Mouse (Mus musculus) G1E (cell line): ENCODE results near the gene Olfr1195. TPM values are rescaled to one million over a fixed set of nuclear protein-coding genes. Genes with fewer than 3 reads are reported as not detected.
"Not testable (repeated sequence)": the region's sequence is repeated elsewhere in the genome, so short reads cannot be mapped to it uniquely, and the experiment has no call there.

Source experiments
- ATAC-seq: 2 replicates; pipeline ENCODE4 v1.8.0; 2016; ENCODE audit warnings: mild to moderate bottlenecking; ENCODE audit not compliant: insufficient number of reproducible peaks, poor library complexity, low FRiP score, severe bottlenecking; ENCODE audit errors: extremely low read depth
- DNase-seq: peaks from one replicate; pipeline ENCODE4 v3.0.0; 2012; ENCODE audit warnings: low spot score
- H3K27me3 ChIP-seq: 2 replicates; pipeline ENCODE4 v1.6.1; 2012; ENCODE audit warnings: mild to moderate bottlenecking, low read length, inconsistent platforms; ENCODE audit not compliant: insufficient read depth
- H3K36me3 ChIP-seq: replicated peaks from 2 replicates; pipeline ENCODE3; 2012; ENCODE audit warnings: mild to moderate bottlenecking, inconsistent platforms
- H3K4me1 ChIP-seq: 2 replicates; pipeline ENCODE4 v1.6.1; 2012; ENCODE audit warnings: low read depth, low read length, inconsistent platforms, mixed read lengths; ENCODE audit not compliant: insufficient read depth
- H3K4me3 ChIP-seq: 2 replicates; pipeline ENCODE4 v1.5.1; 2012; ENCODE audit warnings: low read depth, mild to moderate bottlenecking, inconsistent platforms, low read length, moderate library complexity, mixed read lengths
- H3K9me3 ChIP-seq: replicated peaks from 2 replicates; pipeline ENCODE4 v1.6.1; 2012; ENCODE audit warnings: inconsistent platforms
- CTCF ChIP-seq: IDR thresholded peaks from 2 replicates; pipeline ENCODE4 v1.5.1; 2012; ENCODE audit warnings: low read depth, low read length, inconsistent platforms, mixed read lengths
- GATA1 ChIP-seq: IDR thresholded peaks from 2 replicates; pipeline ENCODE4 v1.6.1; 2012; ENCODE audit warnings: borderline replicate concordance, low read length, inconsistent platforms, mixed read lengths
- GATA2 ChIP-seq: IDR thresholded peaks from 2 replicates; pipeline ENCODE4 v1.6.1; 2012; ENCODE audit warnings: low read depth, low read length, inconsistent platforms, borderline replicate concordance
- POLR2AphosphoS5 ChIP-seq: IDR thresholded peaks from 2 replicates; pipeline ENCODE4 v1.6.1; 2012; ENCODE audit warnings: low read depth, low read length, inconsistent platforms; ENCODE audit not compliant: insufficient replicate concordance
- TAL1 ChIP-seq: conservative IDR thresholded peaks from 2 replicates; pipeline ENCODE4 v1.6.1; 2012; ENCODE audit warnings: low read depth, low read length, inconsistent platforms, mixed read lengths
- polyA plus RNA-seq: library from polyadenylated mRNA; stranded (reverse); fragments of >175 nt; gene quantifications from 2 replicates; pipeline ENCODE4 v1.2.3, GENCODE M21; 2012
- total RNA-seq, 2 experiments: library from RNA; stranded (forward) in 1 of 2; stranded (reverse) in 1 of 2; fragments of 200-1000 nt in 1 of 2; fragments of >200 nt in 1 of 2; fragmentation: Nextera tagmentation in 1 of 2; gene quantifications; 2 replicates each; pipeline ENCODE4 v1.2.3; 2014 to 2017

Gene Olfr1195
- total RNA-seq (2014; fragmentation: Nextera tagmentation) = not detected in 2 replicates
- not detected in 2 replicates for total RNA-seq (2017)
- polyA plus RNA-seq = not detected in 2 replicates

DNA sequence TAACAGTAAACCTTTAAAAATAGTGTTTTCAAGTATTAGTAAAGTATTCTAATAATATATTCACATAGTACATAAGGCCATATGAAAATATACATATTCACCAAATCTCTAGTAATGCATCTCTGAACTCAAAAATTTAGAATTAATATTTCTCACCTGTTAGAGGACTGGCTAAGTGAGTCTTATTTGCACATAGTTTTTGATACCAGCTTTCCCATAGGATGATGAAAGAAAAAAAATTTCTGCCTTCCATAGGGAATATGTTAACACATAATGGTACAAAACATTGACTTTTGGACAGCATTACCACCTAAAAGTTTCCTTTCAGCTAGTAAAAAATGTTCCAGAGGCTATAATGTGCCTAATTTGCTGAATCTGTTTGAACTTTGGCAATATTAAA lies at the start of gene Olfr1195:
TSS of gene Olfr1195 (minus strand) at position 101 of the 400 bp plus-strand sequence.
- TF ChIP-seq GATA1 (no peak), GATA2 (no peak), POLR2AphosphoS5 (no peak), CTCF (no peak), TAL1 (no peak)
- ATAC-seq (no peak), DNase-seq (no peak)
- Histone ChIP-seq H3K27me3 (no peaks in the 10 kb centered on the region), H3K4me1 (no peaks in the 10 kb centered on the region), H3K9me3 (0 out of 2 replicates have a peak, but pooled peaks cover 2% of the 10 kb centered on the region), H3K36me3 (no peaks in the 10 kb centered on the region), H3K4me3 (no peak within 1 kb of the TSS)

DNA sequence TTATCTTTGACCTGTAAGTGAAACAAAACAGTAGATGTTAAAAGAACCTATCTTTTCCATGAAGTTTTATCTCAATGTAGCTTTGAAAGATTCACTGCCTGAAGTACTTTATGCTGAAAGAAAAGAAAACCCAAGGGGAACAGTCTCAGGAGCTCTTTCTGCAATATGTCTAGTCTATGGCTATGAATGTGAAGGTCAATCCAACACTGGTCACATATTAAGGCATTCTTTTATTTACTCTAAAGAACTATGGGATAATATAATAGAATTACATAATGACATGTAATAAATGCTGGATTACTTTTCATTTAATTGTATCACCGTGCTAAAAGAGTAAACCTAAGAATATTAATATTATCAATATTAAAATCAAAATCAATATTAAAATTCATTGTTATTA lies 43.3 kb upstream of the Olfr1195 start, which contains the start of gene Olfr1197:
TSS of gene Olfr1197 (minus strand) at position 101 of the 400 bp plus-strand sequence.
- Histone ChIP-seq H3K4me3 (no peak within 1 kb of the TSS), H3K4me1 (no peaks in the 10 kb centered on the region), H3K9me3 (no peaks in the 10 kb centered on the region), H3K27me3 (no peaks in the 10 kb centered on the region), H3K36me3 (no peaks in the 10 kb centered on the region)
- TF ChIP-seq TAL1 (no peak), POLR2AphosphoS5 (no peak), CTCF (no peak), GATA1 (no peak), GATA2 (no peak)
- no peak for DNase-seq
- ATAC-seq = no peak

GRCm38 (mm10) chr2:88704497-88704896 lies 15.5 kb upstream of the Olfr1195 start, which contains the start of gene Olfr1196:
Olfr1196 (minus strand) TSS chr2:88704597.
- Histone ChIP-seq H3K4me3 (no peak within 1 kb of the TSS), H3K36me3 (no peaks in the 10 kb centered on the region), H3K9me3 (no peaks in the 10 kb centered on the region), H3K4me1 (no peaks in the 10 kb centered on the region), H3K27me3 (no peaks in the 10 kb centered on the region)
- ATAC-seq (no peak), DNase-seq (no peak)
- TF ChIP-seq TAL1 = no peak
- no peak for TF ChIP-seq GATA2
- TF ChIP-seq CTCF = no peak
- TF ChIP-seq POLR2AphosphoS5 = no peak
- TF ChIP-seq GATA1 = no peak

- H3K27me3 ChIP-seq, H3K9me3 ChIP-seq, DNase-seq, ATAC-seq, H3K36me3 ChIP-seq, H3K4me3 ChIP-seq, H3K4me1 ChIP-seq: not testable (repeated sequence)
Observed at GRCm38 (mm10) chr2:88675328-88675727, 13.7 kb downstream of the Olfr1195 start, which contains the start of gene Olfr1193. Olfr1193 (plus strand) TSS chr2:88675628.

DNA sequence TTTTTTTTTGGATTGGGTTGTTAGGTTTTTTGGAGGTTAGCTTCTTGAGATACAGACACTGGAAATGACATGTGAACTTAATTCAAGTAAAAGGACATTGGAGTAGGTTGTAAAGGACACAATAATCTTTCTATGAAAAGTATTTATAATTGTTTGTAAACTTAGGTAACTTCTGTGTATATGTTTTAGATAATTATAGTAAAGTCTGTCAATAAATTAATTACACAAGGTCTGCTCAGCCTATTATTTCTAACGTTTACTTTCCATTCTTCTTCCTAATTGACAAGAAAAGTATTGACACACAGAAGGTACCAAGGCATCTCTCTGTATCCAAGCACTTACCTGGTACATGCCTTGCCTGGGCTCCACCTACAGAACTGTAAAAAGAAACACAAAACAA lies 40.8 kb downstream of the Olfr1195 start, which contains the start of gene Olfr1192-ps1:
TSS of gene Olfr1192-ps1 (plus strand) at position 301 of the 400 bp plus-strand sequence.
- Histone ChIP-seq H3K27me3 (no peaks in the 10 kb centered on the region), H3K4me3 (no peak within 1 kb of the TSS), H3K36me3 (no peaks in the 10 kb centered on the region), H3K9me3 (peaks cover 4% of the 10 kb centered on the region; the same call in 1 of the 2 replicates), H3K4me1 (no peaks in the 10 kb centered on the region)
- TF ChIP-seq GATA2 = no peak
- ATAC-seq (no peak), DNase-seq (no peak)

DNA sequence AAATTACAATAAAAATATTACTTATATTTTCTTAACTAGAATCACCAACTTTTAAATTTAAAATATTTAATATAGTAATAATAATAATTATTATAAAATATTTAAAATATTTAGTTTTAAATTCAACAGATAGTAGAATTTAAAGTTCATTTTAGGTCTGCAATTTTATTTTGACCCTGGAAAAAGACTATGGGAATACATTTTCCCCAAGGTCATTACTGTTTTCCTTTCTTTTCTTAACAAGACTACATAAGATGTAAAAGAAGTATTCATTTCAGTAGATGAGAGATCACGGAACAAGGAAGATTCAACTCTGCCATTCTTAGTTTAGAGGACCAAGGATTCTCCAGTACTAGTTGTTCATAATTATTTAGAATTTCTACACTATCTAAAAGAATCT lies 48.7 kb downstream of the Olfr1195 start, which contains the start of gene Olfr1191-ps1:
TSS of gene Olfr1191-ps1 (plus strand) at position 301 of the 400 bp plus-strand sequence.
- H3K36me3 ChIP-seq, DNase-seq, ATAC-seq, H3K9me3 ChIP-seq, H3K27me3 ChIP-seq, H3K4me1 ChIP-seq, H3K4me3 ChIP-seq: not testable (repeated sequence)

Other genes starting within 250 kb of the Olfr1195 start
Only the 20 nearest of the 23 such genes appear.
- gene Olfr1184, start 205.6 kb downstream of the Olfr1195 start, total RNA-seq (2014; fragmentation: Nextera tagmentation) = not detected in 2 replicates
- not detected in 2 replicates for gene Olfr1184, start 205.6 kb downstream of the Olfr1195 start, total RNA-seq (2017)
- not detected in 2 replicates for gene Olfr1184, start 205.6 kb downstream of the Olfr1195 start, polyA plus RNA-seq
- not detected in 2 replicates for gene Olfr1185-ps1, start 195.9 kb downstream of the Olfr1195 start, total RNA-seq (2014; fragmentation: Nextera tagmentation)
- 0.05 and 0.06 TPM in 2 replicates for gene Olfr1185-ps1, start 195.9 kb downstream of the Olfr1195 start, total RNA-seq (2017)
- gene Olfr1185-ps1, start 195.9 kb downstream of the Olfr1195 start, polyA plus RNA-seq = not detected in 2 replicates
- not detected in 2 replicates for gene Olfr1186, start 170.6 kb downstream of the Olfr1195 start, total RNA-seq (2014; fragmentation: Nextera tagmentation)
- 0.27 TPM in 1 of 2 replicates, not detected in the other for gene Olfr1186, start 170.6 kb downstream of the Olfr1195 start, total RNA-seq (2017)
- not detected in 2 replicates for gene Olfr1186, start 170.6 kb downstream of the Olfr1195 start, polyA plus RNA-seq
- not detected in 2 replicates for gene Olfr1188, start 132.3 kb downstream of the Olfr1195 start, total RNA-seq (2014; fragmentation: Nextera tagmentation)
- 0.17 and 0.27 TPM in 2 replicates for gene Olfr1188, start 132.3 kb downstream of the Olfr1195 start, total RNA-seq (2017)
- gene Olfr1188, start 132.3 kb downstream of the Olfr1195 start, polyA plus RNA-seq = not detected in 2 replicates
- not detected in 2 replicates for gene Olfr1189, start 102.7 kb downstream of the Olfr1195 start, total RNA-seq (2014; fragmentation: Nextera tagmentation)
- gene Olfr1189, start 102.7 kb downstream of the Olfr1195 start, total RNA-seq (2017) = 0.06 and 0.16 TPM in 2 replicates
- not detected in 2 replicates for gene Olfr1189, start 102.7 kb downstream of the Olfr1195 start, polyA plus RNA-seq
- not detected in 2 replicates for gene Olfr1191-ps1, start 48.6 kb downstream of the Olfr1195 start, total RNA-seq (2014; fragmentation: Nextera tagmentation)
- gene Olfr1191-ps1, start 48.6 kb downstream of the Olfr1195 start, total RNA-seq (2017) = 0.05 TPM in 1 of 2 replicates, not detected in the other
- not detected in 2 replicates for gene Olfr1191-ps1, start 48.6 kb downstream of the Olfr1195 start, polyA plus RNA-seq
- gene Olfr1192-ps1, start 40.7 kb downstream of the Olfr1195 start, total RNA-seq (2014; fragmentation: Nextera tagmentation) = not detected in 2 replicates
- 0.12 and 0.27 TPM in 2 replicates for gene Olfr1192-ps1, start 40.7 kb downstream of the Olfr1195 start, total RNA-seq (2017)
- gene Olfr1192-ps1, start 40.7 kb downstream of the Olfr1195 start, polyA plus RNA-seq = not detected in 2 replicates
- gene Olfr1193, start 13.6 kb downstream of the Olfr1195 start, total RNA-seq (2014; fragmentation: Nextera tagmentation) = not detected in 2 replicates
- 0.12 and 0.55 TPM in 2 replicates for gene Olfr1193, start 13.6 kb downstream of the Olfr1195 start, total RNA-seq (2017)
- gene Olfr1193, start 13.6 kb downstream of the Olfr1195 start, polyA plus RNA-seq = not detected in 2 replicates
- gene Olfr1196, start 15.4 kb upstream of the Olfr1195 start, total RNA-seq (2014; fragmentation: Nextera tagmentation) = not detected in 2 replicates
- gene Olfr1196, start 15.4 kb upstream of the Olfr1195 start, total RNA-seq (2017) = 0.06 and 0.11 TPM in 2 replicates
- gene Olfr1196, start 15.4 kb upstream of the Olfr1195 start, polyA plus RNA-seq = not detected in 2 replicates
- not detected in 2 replicates for gene Olfr1197, start 43.2 kb upstream of the Olfr1195 start, total RNA-seq (2014; fragmentation: Nextera tagmentation)
- 0.05 TPM in 1 of 2 replicates, not detected in the other for gene Olfr1197, start 43.2 kb upstream of the Olfr1195 start, total RNA-seq (2017)
- not detected in 2 replicates for gene Olfr1197, start 43.2 kb upstream of the Olfr1195 start, polyA plus RNA-seq
- gene Olfr1198, start 62.2 kb upstream of the Olfr1195 start, total RNA-seq (2014; fragmentation: Nextera tagmentation) = not detected in 2 replicates
- 0.05 TPM in 1 of 2 replicates, not detected in the other for gene Olfr1198, start 62.2 kb upstream of the Olfr1195 start, total RNA-seq (2017)
- not detected in 2 replicates for gene Olfr1198, start 62.2 kb upstream of the Olfr1195 start, polyA plus RNA-seq
- gene Olfr1199, start 71.3 kb upstream of the Olfr1195 start, total RNA-seq (2014; fragmentation: Nextera tagmentation) = not detected in 2 replicates
- gene Olfr1199, start 71.3 kb upstream of the Olfr1195 start, total RNA-seq (2017) = 0.11 TPM in 1 of 2 replicates, not detected in the other
- not detected in 2 replicates for gene Olfr1199, start 71.3 kb upstream of the Olfr1195 start, polyA plus RNA-seq
- gene Olfr1200, start 81.3 kb upstream of the Olfr1195 start, total RNA-seq (2014; fragmentation: Nextera tagmentation) = not detected in 2 replicates
- gene Olfr1200, start 81.3 kb upstream of the Olfr1195 start, total RNA-seq (2017) = 0.38 TPM in 1 of 2 replicates, not detected in the other
- not detected in 2 replicates for gene Olfr1200, start 81.3 kb upstream of the Olfr1195 start, polyA plus RNA-seq
- gene Olfr1201, start 103.8 kb upstream of the Olfr1195 start, total RNA-seq (2014; fragmentation: Nextera tagmentation) = not detected in 2 replicates
- gene Olfr1201, start 103.8 kb upstream of the Olfr1195 start, total RNA-seq (2017) = 0.11 and 0.17 TPM in 2 replicates
- not detected in 2 replicates for gene Olfr1201, start 103.8 kb upstream of the Olfr1195 start, polyA plus RNA-seq
- not detected in 2 replicates for gene Olfr1202, start 125.3 kb upstream of the Olfr1195 start, total RNA-seq (2014; fragmentation: Nextera tagmentation)
- gene Olfr1202, start 125.3 kb upstream of the Olfr1195 start, total RNA-seq (2017) = 0.06 and 0.11 TPM in 2 replicates
- gene Olfr1202, start 125.3 kb upstream of the Olfr1195 start, polyA plus RNA-seq = not detected in 2 replicates
- not detected in 2 replicates for gene Olfr1205, start 140.6 kb upstream of the Olfr1195 start, total RNA-seq (2014; fragmentation: Nextera tagmentation)
- gene Olfr1205, start 140.6 kb upstream of the Olfr1195 start, total RNA-seq (2017) = 0.05 TPM in 1 of 2 replicates, not detected in the other
- not detected in 2 replicates for gene Olfr1205, start 140.6 kb upstream of the Olfr1195 start, polyA plus RNA-seq
- not detected in 2 replicates for gene Olfr1204, start 160.1 kb upstream of the Olfr1195 start, total RNA-seq (2014; fragmentation: Nextera tagmentation)
- gene Olfr1204, start 160.1 kb upstream of the Olfr1195 start, total RNA-seq (2017) = 0.06 and 0.11 TPM in 2 replicates
- gene Olfr1204, start 160.1 kb upstream of the Olfr1195 start, polyA plus RNA-seq = not detected in 2 replicates
- gene Olfr1206, start 174.0 kb upstream of the Olfr1195 start, total RNA-seq (2014; fragmentation: Nextera tagmentation) = not detected in 2 replicates
- gene Olfr1206, start 174.0 kb upstream of the Olfr1195 start, total RNA-seq (2017) = 0.16 TPM in 1 of 2 replicates, not detected in the other
- not detected in 2 replicates for gene Olfr1206, start 174.0 kb upstream of the Olfr1195 start, polyA plus RNA-seq
- not detected in 2 replicates for gene Olfr1208, start 213.1 kb upstream of the Olfr1195 start, total RNA-seq (2014; fragmentation: Nextera tagmentation)
- 0.11 and 0.17 TPM in 2 replicates for gene Olfr1208, start 213.1 kb upstream of the Olfr1195 start, total RNA-seq (2017)
- not detected in 2 replicates for gene Olfr1208, start 213.1 kb upstream of the Olfr1195 start, polyA plus RNA-seq
- not detected in 2 replicates for gene Olfr1209, start 226.0 kb upstream of the Olfr1195 start, total RNA-seq (2014; fragmentation: Nextera tagmentation)
- 0.05 TPM in 1 of 2 replicates, not detected in the other for gene Olfr1209, start 226.0 kb upstream of the Olfr1195 start, total RNA-seq (2017)
- gene Olfr1209, start 226.0 kb upstream of the Olfr1195 start, polyA plus RNA-seq = 0.07 TPM in 1 of 2 replicates, not detected in the other